Mouse (Mus musculus): ENCODE results near the gene Reps1. TPM values are rescaled to one million over a fixed set of nuclear protein-coding genes. Genes with fewer than 3 reads are reported as not detected.

The Reps1 gene
- total RNA-seq, 4 experiments from 2014 or later: 30.7 to 46.2 (median 39.6) TPM

- DNase-seq: no peak
These were observed 84.0 kb downstream of the Reps1 start for GRCm38 (mm10) chr10:18139615-18140014.

- no peak for DNase-seq
These were observed 85.7 kb downstream of the Reps1 start for GRCm38 (mm10) chr10:18141389-18141788.

GRCm38 (mm10) chr10:18142231-18142630 is 86.6 kb downstream of the Reps1 start:
- no peak for DNase-seq

GRCm38 (mm10) chr10:18147224-18147623 is 91.6 kb downstream of the Reps1 start:
- no peak for DNase-seq

- no peak for DNase-seq
These were observed 106.8 kb downstream of the Reps1 start for GRCm38 (mm10) chr10:18162435-18162971.

Other genes with a start within 250 kb of the Reps1 start
- gene Heca, start 107.8 kb upstream of the Reps1 start, total RNA-seq (2022): 10 to 100 TPM; 22.5 to 42.2 (median 30.2) TPM
- 10 to 100 TPM; 14.6 to 33.2 (median 18.8) TPM for gene Abracl, start 32.6 kb upstream of the Reps1 start, total RNA-seq (2022)
- gene Ect2l, start 155.0 kb downstream of the Reps1 start, total RNA-seq (2022): under 1 TPM in 1 of 4 experiments, not detected in 3; 0.24 TPM
- 10 to 100 TPM; 13.4 to 18.7 (median 15.6) TPM for gene Ccdc28a, start 179.1 kb downstream of the Reps1 start, total RNA-seq (2022)